Mouse (Mus musculus): ENCODE measurements around the gene Krt81.

Gene Krt81

GRCm38 (mm10) chr15:101453093-101453736 lies 10.3 kb downstream of the Krt81 start:
- DNase-seq (ENCODE audit: low read depth, low spot score) = peak; percentile 81

- DNase-seq (ENCODE audit: low read depth, low spot score) = no peak
Measured at GRCm38 (mm10) chr15:101447444-101447843, 16.1 kb downstream of the Krt81 start, which contains the start of gene Krt88. TSS of gene Krt88 (plus strand) at chr15:101447744.

GRCm38 (mm10) chr15:101446572-101446971 lies 17.0 kb downstream of the Krt81 start:
- no peak for DNase-seq (ENCODE audit: low read depth, low spot score)

GRCm38 (mm10) chr15:101440837-101441236 lies 22.7 kb downstream of the Krt81 start:
- no peak for DNase-seq (ENCODE audit: low read depth, low spot score)

GRCm38 (mm10) chr15:101438555-101438954 lies 25.0 kb downstream of the Krt81 start, which contains the start of gene Krt87:
TSS of gene Krt87 (minus strand) at chr15:101438804.
- no peak for DNase-seq (ENCODE audit: low read depth, low spot score)

- no peak for DNase-seq (ENCODE audit: low read depth, low spot score)
Measured at GRCm38 (mm10) chr15:101436611-101437010, 26.9 kb downstream of the Krt81 start.

- peak; percentile 19 for DNase-seq (ENCODE audit: low read depth, low spot score)
Measured at GRCm38 (mm10) chr15:101424914-101425313, 38.6 kb downstream of the Krt81 start.

- DNase-seq (ENCODE audit: low read depth, low spot score) = no peak
Measured at GRCm38 (mm10) chr15:101420903-101421302, 42.6 kb downstream of the Krt81 start.

- DNase-seq (ENCODE audit: low read depth, low spot score) = no peak
Measured at GRCm38 (mm10) chr15:101418950-101419349, 44.6 kb downstream of the Krt81 start.

GRCm38 (mm10) chr15:101414807-101415565 lies 48.6 kb downstream of the Krt81 start:
- no peak for DNase-seq (ENCODE audit: low read depth, low spot score)

- DNase-seq (ENCODE audit: low read depth, low spot score) = no peak
Measured at GRCm38 (mm10) chr15:101413916-101414635, 49.5 kb downstream of the Krt81 start.

GRCm38 (mm10) chr15:101412188-101412587 lies 51.4 kb downstream of the Krt81 start:
- DNase-seq (ENCODE audit: low read depth, low spot score) = no peak

GRCm38 (mm10) chr15:101410775-101411174 lies 52.8 kb downstream of the Krt81 start, which contains the start of gene Krt7:
TSS of gene Krt7 (plus strand) at chr15:101411043.
- DNase-seq (ENCODE audit: low read depth, low spot score) = no peak
